Mouse (Mus musculus) ovary, adult 18-20 months (tissue): ENCODE measurements around the gene Piga.

ENCODE experiments used
- DNase-seq: peaks from one replicate; pipeline ENCODE4 v3.0.0; 2022; ENCODE audit warnings: low spot score, mixed read lengths

Gene Piga

GRCm38 (mm10) chrX:164432682-164433081 is 13.1 kb downstream of the Piga start:
- no peak for DNase-seq

GRCm38 (mm10) chrX:164436709-164437108 is 17.1 kb downstream of the Piga start, which contains the start of gene Asb11:
Gene Asb11 (plus strand): TSS chrX:164436994.
- no peak for DNase-seq

GRCm38 (mm10) chrX:164439462-164439861 is 19.9 kb downstream of the Piga start:
- DNase-seq = no peak

GRCm38 (mm10) chrX:164440140-164440539 is 20.6 kb downstream of the Piga start:
- DNase-seq = no peak

GRCm38 (mm10) chrX:164440703-164441102 is 21.1 kb downstream of the Piga start:
- DNase-seq = no peak

- peak; percentile 51 for DNase-seq
These were observed 21.7 kb downstream of the Piga start for GRCm38 (mm10) chrX:164441306-164441705.

- DNase-seq = no peak
These were observed 26.0 kb downstream of the Piga start for GRCm38 (mm10) chrX:164445601-164446000.

- no peak for DNase-seq
These were observed 26.5 kb downstream of the Piga start for GRCm38 (mm10) chrX:164446106-164446551.

GRCm38 (mm10) chrX:164446835-164447681 is 27.5 kb downstream of the Piga start:
- no peak for DNase-seq

GRCm38 (mm10) chrX:164447682-164448071 is 28.1 kb downstream of the Piga start:
- no peak for DNase-seq

- no peak for DNase-seq
These were observed 29.6 kb downstream of the Piga start for GRCm38 (mm10) chrX:164449201-164449600.

GRCm38 (mm10) chrX:164459205-164459878 is 39.8 kb downstream of the Piga start:
- no peak for DNase-seq
